Mouse (Mus musculus): ENCODE measurements around the gene Sun2.

Sun2 gene

DNA sequence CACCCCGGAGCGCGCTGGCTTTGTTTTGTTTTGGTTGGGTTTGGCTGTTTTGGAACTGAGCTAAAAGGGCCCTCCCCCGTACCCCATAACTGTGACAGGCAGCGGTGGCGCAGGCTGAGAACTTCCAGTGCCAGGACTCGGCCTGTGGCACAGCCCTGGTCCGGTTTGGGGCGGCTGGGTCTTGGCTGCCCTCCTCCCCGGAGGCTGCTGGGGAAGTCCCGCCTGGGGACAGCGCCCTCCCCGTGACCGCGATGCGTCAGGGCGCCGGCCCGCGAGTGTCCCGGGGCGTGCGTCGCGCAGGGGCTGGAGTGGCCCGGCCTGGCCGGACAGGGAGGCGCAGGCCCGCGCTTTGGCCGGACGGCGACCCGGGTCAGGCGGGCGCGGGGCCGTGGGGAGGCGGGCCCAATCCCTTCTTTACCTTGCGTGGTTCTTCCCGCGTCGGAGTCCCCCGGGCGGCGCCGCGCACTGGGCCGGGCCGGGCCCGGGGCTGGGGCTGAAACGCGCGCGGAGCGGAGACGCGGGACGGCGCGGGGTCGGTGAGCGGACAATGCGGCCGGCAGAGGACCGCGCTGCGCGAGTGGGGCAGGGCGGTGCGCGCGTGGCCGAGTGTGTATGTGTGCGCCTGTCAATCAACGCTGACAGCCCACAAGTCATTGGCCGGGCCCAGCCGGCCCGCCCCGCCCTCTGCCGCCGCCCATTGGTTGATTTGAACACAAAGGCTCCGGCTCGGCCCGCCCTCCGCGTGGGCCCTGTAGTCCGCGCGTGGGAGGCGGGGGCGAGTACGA is at the start of gene Sun2:
TSS of gene Sun2 (minus strand) at position 616 of the 785 bp plus-strand sequence.
- DNase-seq (ENCODE audit: low spot score in 2 of 2) = peak; percentile 77 to 91

DNA sequence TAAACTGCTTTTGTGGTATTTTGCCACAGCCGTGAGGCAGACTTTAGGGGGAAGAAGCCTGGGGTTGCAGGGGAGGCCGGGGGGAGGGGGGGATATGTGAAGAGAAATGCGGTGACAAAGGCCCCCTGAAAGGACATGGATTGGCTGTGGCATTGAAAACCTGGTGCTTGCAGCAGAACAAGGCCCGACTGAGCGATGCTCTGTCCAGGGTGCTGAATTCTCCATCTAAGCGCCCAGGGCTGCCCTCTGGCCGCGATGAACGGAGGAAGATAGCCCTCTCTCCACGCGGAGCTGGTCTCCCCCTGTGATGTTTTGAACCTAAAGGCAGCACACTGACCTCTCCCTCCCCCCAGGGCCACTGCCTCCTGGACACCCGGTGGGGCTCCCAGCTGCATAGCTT is 49.2 kb upstream of the Sun2 start:
- no peak for DNase-seq (ENCODE audit: low spot score in 2 of 2)

- no peak for DNase-seq (ENCODE audit: low spot score in 2 of 2)
Observed at GRCm38 (mm10) chr15:79790905-79791304, 48.6 kb upstream of the Sun2 start.

GRCm38 (mm10) chr15:79790111-79790510 is 47.8 kb upstream of the Sun2 start:
- DNase-seq (ENCODE audit: low spot score in 2 of 2) = no peak

GRCm38 (mm10) chr15:79787815-79788214 is 45.5 kb upstream of the Sun2 start:
- no peak for DNase-seq (ENCODE audit: low spot score in 2 of 2)

DNA sequence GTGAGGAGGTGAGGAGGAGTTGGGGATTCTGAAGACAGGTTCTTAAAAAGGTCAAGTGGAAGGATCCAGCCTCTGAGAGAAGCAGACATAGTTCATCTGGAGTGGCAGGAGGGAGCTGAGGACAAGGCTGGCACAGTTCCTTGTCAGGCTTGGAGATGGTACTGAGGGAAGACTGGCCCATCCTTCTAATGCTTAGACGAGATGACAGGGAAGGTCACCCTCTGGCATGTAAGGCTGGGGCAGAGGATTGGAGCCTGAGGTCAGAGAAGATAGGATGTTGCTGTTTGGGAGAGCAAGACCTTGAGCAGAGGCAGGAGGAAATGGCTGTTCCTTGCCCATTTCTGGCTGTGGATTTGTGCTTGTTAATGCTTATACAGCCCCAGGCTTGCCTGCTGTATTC is 42.7 kb upstream of the Sun2 start:
- no peak for DNase-seq (ENCODE audit: low spot score in 2 of 2)

- no peak for DNase-seq (ENCODE audit: low spot score in 2 of 2)
Observed at GRCm38 (mm10) chr15:79777749-79778148, 35.4 kb upstream of the Sun2 start, which contains the start of gene Dnal4. Gene Dnal4, minus strand, starts transcription at chr15:79777849.

DNA sequence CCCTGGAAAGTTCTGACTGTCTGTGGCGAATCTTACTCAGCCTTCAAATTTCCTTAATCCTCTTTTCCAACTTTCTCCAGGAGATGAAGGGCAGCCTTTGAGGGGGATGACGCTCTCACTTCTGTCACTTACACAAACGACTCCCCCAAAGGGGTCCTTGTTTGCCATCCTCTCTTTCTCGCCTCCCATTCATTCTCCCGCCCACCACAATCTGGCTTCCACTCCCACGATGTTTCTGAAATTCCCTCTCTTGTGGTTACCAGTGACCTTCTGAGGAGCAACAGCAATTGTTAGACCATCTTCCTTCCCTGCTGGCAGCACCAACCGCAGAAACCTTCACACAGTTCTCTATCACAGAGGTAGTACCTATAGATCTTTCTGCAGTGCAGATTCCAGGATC is 33.3 kb upstream of the Sun2 start:
- no peak for DNase-seq (ENCODE audit: low spot score in 2 of 2)

- peak; percentile 96 to 97 for DNase-seq (ENCODE audit: low spot score in 2 of 2)
Observed at GRCm38 (mm10) chr15:79774117-79775027, 32.0 kb upstream of the Sun2 start.

DNA sequence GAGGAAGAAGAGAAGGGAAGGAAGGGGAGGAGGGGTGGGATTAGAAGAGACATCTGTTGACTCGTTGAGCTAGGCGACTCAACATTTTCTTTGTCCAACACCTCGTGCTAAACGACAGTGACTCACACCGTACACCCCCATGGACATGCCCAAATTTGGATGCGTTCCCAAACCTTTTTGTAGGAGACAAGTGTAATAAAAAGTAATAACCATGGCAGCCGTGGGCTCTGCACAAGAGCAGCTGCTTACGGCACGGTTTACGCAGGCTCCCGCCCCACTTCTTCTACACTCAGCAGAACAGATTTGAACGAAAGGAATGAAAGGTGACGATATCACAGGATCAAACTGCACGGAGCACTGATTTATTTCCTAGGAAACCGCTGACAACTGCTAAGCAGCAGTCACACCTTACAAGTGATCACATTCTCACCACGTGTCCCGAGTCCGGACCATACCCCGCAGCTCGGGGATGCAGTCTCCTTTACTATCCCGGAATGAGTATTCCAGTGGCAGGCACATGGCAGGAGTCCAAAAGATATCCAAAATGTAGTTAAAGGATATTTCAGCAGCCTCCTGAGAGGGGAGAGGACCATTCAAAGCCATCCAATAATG is 28.4 kb upstream of the Sun2 start:
- DNase-seq (ENCODE audit: low spot score in 2 of 2) = peak in 1 of 2 experiments; percentile 74

GRCm38 (mm10) chr15:79768302-79768701 is 26.0 kb upstream of the Sun2 start:
- no peak for DNase-seq (ENCODE audit: low spot score in 2 of 2)

GRCm38 (mm10) chr15:79767327-79767961 is 25.1 kb upstream of the Sun2 start:
- DNase-seq (ENCODE audit: low spot score in 2 of 2) = no peak

DNA sequence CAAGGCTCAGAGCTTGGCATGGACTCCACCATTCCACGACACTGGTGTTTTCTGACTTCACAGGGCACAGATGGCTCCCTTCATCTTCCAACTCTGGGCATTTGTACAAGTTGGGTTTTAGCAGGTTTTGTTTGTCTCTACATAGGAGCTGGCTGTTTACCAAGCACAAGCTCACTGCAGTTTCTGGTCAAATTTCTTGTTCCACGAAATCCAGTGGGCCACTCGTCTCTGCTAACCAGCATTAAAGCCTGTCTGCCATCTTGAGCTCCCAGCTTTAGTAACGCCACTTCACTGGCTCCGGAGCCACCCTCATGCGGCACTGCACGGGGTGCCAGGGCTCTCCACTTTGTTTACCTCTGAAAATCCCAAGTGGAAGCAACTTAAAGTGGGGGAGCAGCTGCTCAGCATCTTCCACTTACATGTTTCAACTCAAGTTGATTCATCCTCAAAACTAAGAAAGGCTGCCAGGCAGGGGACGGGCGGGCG is 24.3 kb upstream of the Sun2 start:
- DNase-seq (ENCODE audit: low spot score in 2 of 2) = peak in 1 of 2 experiments; percentile 61

DNA sequence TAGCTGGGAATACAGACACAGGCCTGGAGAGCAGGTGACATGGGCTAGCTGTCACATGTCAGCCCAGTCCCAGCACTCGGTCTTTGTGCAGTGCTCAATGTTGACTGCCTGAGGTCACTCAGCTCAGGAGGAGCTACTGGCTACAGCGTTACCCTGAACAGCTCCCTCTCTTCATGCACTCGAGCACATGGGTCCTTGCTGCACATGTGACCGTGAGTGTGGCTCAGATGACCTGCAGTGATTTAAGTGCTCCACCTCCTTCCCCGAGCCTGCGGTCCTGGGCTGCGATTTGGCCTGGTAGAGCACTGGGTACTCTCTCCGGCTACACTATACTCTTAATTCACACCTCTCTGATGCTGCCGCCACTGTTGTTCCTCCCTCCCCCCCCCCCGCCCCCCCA is 23.8 kb upstream of the Sun2 start:
- DNase-seq (ENCODE audit: low spot score in 2 of 2) = no peak

DNA sequence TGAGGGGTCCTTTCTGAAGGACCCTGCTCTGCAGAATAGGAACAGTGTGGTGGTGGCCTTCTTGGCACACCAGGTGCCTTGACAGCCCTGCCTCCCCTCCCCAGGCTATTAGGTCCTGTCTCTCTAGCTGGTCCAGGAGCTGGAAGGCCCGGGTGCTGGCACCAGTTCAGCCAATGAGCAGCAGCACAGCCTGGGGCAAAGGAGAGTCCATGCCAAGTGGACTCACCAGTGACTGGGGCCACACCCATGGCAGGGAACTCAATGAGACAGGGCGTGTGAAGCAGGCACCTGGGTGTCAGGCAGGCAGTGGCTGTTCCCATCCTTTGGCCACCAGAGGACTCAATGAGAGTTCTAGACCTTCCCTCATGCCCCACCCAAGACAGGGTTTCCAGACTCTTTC is 23.0 kb upstream of the Sun2 start:
- no peak for DNase-seq (ENCODE audit: low spot score in 2 of 2)

- DNase-seq (ENCODE audit: low spot score in 2 of 2) = peak in 1 of 2 experiments; percentile 86
Observed at GRCm38 (mm10) chr15:79764539-79765267, 22.4 kb upstream of the Sun2 start.

DNA sequence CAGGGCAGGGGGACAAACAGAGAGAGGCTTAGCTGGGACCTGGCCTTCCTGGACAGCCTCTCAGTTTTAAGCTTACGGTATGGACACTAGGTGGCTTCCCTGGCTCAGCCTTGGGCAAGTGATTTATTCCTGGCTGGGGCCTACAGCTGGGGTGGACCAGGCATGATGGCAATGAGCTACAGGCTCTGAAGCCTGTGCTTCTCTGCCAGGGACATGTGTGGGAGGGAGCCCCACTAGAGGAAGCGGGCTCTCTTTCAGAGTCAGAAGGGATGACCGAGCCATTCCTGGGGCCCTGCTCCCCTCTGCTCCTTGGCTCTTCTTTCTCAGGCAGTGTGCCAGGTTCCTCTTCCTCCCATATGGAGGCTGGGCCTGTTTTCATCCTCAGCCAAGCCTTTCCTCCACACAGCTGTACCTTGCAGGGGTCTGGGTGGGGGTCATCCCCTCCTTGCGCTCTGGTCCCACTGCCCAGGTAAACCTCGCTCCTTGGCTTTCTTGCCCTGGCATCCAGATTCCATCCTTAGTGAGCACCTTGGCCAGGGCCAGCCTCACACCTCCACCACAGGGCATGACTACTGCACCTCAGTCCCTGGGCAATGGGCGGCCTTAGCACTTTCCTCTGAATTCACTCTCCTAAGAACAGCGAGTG is 21.4 kb upstream of the Sun2 start:
- DNase-seq (ENCODE audit: low spot score in 2 of 2) = peak in 1 of 2 experiments; percentile 63

DNA sequence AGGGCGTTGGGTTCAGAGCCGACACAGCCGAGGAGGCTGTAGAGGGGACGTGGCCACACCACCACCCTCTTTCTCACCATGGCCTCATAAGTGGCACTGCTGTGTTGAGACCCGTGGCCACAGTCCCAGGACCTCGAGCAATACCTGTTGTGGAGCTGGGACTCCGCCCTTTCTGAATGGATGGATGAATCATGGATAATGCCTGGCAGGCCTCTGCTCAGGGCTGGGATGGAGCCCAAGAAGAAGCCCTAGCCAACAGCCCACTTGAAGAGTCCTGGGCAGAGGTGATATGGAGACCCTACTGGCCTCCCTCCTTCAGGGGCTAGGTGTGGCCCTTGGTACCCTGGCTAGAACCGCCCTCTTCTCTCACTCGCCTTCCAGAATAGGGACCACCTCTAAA is 20.7 kb upstream of the Sun2 start:
- no peak for DNase-seq (ENCODE audit: low spot score in 2 of 2)

- DNase-seq (ENCODE audit: low spot score in 2 of 2) = peak in 1 of 2 experiments; percentile 55
Observed at GRCm38 (mm10) chr15:79760956-79761355, 18.6 kb upstream of the Sun2 start.

- no peak for DNase-seq (ENCODE audit: low spot score in 2 of 2)
Observed at GRCm38 (mm10) chr15:79757118-79757517, 14.8 kb upstream of the Sun2 start.

All from left cerebral cortex, adult 9 months (tissue).